Mouse (Mus musculus) c-Kit-negative CD71-positive TER-119-positive erythroid progenitor cells, embryonic 14.5 days (primary cell): ENCODE data around the gene Oat.
A peak's percentile ranks its signal among the peaks of the same experiment; 100 is the strongest.

Experiments
- DNase-seq: peaks from one replicate; pipeline ENCODE4 v3.0.0-alpha.2; 2013; ENCODE audit warnings: low read depth, low spot score

Gene Oat

GRCm38 (mm10) chr7:132593762-132594161 is 17.6 kb upstream of the Oat start:
- no peak for DNase-seq

GRCm38 (mm10) chr7:132589610-132590009 is 13.4 kb upstream of the Oat start:
- no peak for DNase-seq

GRCm38 (mm10) chr7:132587167-132587566 is 11.0 kb upstream of the Oat start:
- DNase-seq: no peak

DNA sequence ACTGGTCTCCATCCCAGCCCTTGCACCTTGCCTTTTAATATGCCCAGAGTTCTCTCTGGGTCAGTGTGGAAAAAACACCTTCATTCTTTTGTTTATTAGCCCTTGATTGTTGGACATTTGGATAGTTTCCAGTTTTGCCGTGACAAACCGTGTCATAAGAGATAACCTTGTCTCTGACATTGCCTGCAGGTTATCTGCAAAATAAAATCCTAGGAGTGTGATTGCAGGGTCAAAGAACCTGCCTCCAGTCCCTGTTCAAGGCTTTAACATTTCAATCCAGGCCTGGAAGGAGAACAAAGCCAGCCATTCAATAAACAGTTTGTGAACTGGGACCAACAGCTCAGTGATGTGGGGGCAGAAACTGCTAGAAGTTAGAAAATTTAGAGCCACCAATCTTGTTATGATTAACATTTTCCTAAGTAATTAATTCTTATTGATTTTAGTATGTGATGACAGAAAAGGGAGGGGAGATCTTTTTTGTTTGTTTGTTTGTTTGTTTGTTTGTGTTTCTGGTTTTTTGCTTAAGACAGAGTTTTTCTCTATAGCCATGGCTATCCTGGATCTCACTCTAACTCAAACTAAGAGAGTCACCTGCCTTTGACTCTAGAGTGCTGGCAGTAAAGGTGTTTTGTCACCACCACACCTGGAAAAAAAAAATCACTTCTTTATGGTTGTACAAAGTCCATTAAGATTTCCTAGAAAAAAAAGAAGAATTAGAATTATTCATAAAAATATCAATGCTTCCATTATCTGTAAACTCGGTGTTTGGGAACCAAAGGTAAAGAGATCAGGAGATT is 9.7 kb upstream of the Oat start:
- DNase-seq: no peak

GRCm38 (mm10) chr7:132581441-132581840 is 5.2 kb upstream of the Oat start:
- DNase-seq: no peak

DNA sequence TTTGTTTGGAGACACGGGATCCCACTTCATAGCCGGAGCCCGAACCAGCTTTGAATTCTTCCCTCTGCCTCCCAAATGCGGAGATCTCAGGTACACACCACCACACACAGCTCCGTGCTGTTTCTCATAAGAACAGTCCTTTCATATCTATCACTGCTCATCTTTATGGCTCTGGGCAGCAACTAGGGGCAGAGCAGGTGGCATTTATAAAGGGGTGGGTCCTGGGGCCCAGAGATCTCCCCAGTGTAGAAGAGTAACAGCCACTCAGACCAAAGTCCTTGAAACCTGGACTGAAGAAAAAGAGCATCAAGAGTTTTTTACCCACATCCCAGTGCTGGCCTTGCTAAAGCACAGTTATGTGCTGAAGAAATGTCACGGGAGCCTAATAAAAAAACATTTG is 4.3 kb upstream of the Oat start:
- no peak for DNase-seq

DNA sequence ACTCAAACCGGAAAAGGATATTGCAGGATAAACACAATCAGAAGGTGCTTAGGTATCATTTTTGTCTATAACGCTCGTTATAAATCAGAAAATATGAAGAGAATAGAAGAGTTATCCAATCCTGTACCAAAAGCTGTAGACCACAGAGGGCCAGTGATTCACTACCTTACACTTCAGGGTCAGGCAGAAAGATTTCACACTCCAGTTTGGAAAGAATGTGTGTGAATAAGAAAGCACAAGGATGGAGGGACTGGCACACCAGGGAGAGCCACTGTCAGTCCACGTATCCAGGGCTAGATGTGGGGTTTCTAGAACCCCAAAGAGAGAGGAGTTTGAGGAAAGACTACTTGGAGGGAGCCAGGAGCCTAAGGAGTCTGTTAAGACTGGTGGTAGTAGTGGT is 693 bp upstream of the Oat start:
- DNase-seq: no peak

DNA sequence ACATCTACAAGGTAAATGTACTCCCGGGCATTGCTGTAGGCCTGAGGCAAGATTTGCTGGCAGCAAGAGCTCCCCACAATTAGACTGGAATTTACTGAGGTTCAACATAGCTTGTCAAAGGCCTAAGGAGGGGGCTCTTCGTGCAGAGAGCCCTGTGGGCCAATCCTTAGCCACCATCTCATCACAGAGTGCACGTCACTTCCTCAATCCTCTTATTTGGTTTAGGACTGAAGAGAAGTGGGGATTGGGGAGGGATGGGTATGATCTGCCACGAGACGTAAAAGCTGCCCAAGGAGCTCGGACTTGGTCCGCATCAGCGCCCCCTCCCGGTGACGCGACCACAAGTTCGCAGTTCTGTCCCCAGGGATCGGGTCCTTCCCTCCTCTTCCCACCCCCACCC is 575 bp downstream of the Oat start:
- peak; percentile 71 for DNase-seq

GRCm38 (mm10) chr7:132574646-132575045 is 1.6 kb downstream of the Oat start:
- no peak for DNase-seq

DNA sequence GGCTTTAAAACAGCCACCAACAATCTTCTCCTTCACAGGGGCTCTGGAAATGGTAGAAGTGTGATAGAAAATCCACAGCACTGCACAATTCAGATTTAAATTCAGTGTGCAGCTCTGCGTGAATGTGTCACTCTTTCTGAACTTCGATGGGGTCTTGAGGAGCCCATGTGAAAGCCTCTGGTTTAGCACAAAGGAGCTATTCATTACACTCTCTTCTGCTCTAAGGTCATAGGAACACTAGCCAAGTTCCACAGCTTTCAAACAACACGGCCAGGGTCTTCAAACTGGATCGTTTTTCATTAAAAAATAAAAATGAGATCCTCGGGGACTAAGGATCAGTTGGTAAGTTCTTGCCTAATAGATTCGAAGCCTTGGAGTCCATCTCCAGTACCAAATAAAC is 3.0 kb downstream of the Oat start:
- no peak for DNase-seq

- no peak for DNase-seq
Measured at GRCm38 (mm10) chr7:132572738-132573137, 3.5 kb downstream of the Oat start.

- DNase-seq: no peak
Measured at GRCm38 (mm10) chr7:132571481-132571880, 4.7 kb downstream of the Oat start.

DNA sequence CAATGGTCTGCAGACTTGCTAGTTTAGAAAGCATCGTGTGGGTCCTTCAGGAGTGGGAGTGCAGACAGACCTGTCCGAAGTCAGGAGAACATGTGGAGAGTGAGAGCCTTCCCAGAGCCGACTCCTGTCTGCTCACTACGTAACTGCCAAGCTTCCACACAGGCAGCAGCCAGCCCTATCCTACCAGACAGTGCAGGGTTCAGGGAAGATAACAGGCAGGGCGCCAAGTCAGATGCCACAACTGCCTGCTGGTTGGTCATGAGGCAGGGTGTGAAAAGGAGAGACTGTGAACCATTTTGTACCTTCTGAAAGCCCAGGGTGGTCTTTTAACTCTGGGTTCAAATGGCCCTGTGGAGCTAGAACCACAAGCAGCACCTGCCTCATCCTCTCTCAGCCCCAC is 6.1 kb downstream of the Oat start:
- DNase-seq: no peak

DNA sequence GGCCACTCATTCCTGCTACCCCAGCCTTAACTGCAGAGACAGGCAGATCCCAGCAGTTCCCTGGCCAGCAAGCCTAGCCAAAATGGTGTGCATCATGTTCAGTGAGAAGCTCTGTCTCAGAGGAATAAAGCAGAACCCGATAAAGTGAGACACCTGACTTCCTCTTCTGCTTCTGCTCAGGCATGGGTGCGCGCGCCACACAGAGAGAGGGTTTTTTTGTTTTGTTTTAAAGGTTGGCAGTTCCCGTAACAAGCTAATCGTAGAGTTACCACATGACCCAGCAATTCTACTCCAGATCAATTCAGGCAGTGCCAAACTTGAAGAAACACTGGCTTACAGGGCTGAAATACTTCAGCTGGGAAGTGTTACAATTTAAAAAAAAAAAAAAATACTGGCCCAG is 7.4 kb downstream of the Oat start:
- DNase-seq: no peak

DNA sequence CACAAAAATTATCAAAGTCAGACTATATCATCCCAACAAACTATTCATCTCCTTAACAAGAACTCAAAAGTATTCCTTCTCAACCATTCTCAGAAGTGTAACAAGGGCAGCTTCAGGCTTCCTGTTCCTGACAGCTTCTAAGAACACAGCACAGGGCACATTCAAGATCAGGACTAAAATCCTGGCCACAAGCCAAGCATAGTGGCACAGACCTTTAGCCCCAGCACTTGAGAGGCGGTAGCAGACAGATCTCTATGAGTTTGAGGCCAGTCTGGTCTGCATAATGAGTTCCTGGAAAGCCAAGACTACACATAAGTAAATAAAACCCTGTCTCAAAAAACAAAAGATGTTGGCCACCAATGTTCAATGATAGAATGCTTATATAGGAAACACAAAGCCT is 10.4 kb downstream of the Oat start:
- DNase-seq: no peak

DNA sequence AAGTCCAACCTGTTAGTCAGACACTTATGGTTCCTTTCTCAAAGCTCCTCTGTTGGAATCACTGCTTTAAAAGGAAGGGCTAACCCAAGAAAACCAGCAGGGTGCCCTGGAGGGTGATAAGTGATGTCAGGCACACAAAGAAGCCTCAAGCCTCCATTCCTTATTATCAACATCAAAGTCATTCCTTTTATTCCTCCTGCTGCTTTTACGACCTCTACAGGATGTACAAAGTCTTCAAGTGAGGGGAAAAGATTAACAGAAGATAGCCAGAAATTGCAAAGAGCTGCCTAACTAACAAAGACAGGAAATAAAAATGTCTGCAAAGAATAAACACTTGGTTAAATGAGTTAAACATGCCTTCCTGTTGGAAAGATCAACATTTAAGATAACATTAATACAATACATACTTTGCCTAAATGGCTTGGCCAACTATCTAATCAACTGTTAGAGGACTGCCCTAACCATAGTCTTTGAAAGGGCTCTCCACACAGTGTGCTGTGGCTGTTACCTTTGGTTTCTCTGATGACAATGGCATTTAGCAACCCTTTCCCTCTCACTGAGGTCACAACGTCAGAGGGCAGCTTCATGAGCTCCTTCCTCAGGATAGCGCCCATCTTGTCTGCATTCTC is 16.9 kb downstream of the Oat start:
- DNase-seq: no peak

GRCm38 (mm10) chr7:132558141-132558736 is 18.0 kb downstream of the Oat start:
- DNase-seq: no peak

DNA sequence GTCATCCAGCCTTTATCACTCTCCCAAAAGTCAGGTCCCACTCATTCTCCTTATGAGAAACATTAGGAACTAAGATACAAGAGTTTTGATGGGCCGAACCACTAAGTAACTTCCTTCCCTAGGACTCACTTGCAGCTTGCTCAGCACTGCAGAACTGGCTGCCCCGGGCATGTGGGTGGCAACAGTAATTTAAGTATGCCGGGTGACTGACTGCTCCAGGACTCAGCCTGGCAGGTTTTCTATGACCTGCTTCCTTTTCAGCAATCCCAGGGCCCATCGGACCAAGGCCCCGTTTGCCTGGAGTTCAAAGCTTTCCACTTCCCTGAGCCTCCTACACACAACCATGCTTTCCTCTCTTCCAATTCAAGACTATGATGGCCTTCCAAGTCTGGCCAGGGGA is 19.6 kb downstream of the Oat start:
- no peak for DNase-seq

GRCm38 (mm10) chr7:132555911-132556310 is 20.3 kb downstream of the Oat start:
- no peak for DNase-seq

- DNase-seq: no peak
Measured at GRCm38 (mm10) chr7:132554091-132554490, 22.1 kb downstream of the Oat start.

- peak; percentile 62 for DNase-seq
Measured at GRCm38 (mm10) chr7:132551351-132552126, 24.7 kb downstream of the Oat start.

DNA sequence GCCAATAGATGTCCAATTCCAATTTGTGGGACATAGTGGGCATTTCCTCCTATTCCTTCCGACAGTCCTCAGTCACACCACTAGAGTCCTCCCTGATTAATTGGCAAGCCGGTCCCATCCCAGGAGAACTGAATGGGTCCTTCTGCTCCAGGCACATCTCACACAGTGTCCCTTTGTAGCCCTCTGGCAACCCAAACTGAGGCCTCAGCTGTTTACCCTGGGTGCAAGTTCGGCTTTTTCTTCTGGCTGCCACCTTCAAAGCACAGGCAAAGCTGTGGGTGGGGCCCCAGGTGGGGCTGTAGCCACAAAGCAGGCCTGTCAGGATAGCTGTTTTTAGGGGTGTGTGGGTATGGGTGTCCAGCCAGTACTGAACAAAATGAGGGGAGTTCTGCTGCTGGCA is 29.1 kb downstream of the Oat start:
- no peak for DNase-seq
